Mouse (Mus musculus) megakaryocyte-erythroid progenitor cell, adult 5 weeks (primary cell): Measurements from ENCODE around the gene Tmem41a. TPM values are rescaled to one million over a fixed set of nuclear protein-coding genes. Genes with fewer than 3 reads are reported as not detected.

Source experiments
- polyA plus RNA-seq: library from polyadenylated mRNA; stranded (reverse); fragments of >175 nt; gene quantifications from 2 replicates; pipeline ENCODE4 v1.2.3, GENCODE M21; 2012

The Tmem41a gene
- polyA plus RNA-seq: 4.8 and 5.5 TPM in 2 replicates

GRCm38 (mm10) chr16:21946761-21947715, at the start of gene Tmem41a:
Gene Tmem41a (minus strand): TSS chr16:21947552.

GRCm38 (mm10) chr16:21995304-21995703, 48.0 kb upstream of the Tmem41a start, which contains the start of gene Liph:
Gene Liph (minus strand): TSS chr16:21995663.

Other genes starting within 250 kb of the Tmem41a start
- 0.27 and 0.40 TPM in 2 replicates for gene Ehhadh, start 159.7 kb downstream of the Tmem41a start, polyA plus RNA-seq
- gene Map3k13, start 153.2 kb downstream of the Tmem41a start, polyA plus RNA-seq: 0.05 TPM in 1 of 2 replicates, not detected in the other
- gene Liph, start 48.1 kb upstream of the Tmem41a start, polyA plus RNA-seq: 0.05 TPM in 1 of 2 replicates, not detected in the other
- gene Senp2, start 61.9 kb upstream of the Tmem41a start, polyA plus RNA-seq: 12.5 and 14.2 TPM in 2 replicates
- gene Igf2bp2, start 215.7 kb upstream of the Tmem41a start, polyA plus RNA-seq: 1.4 and 2.0 TPM in 2 replicates